Mouse (Mus musculus) heart, postnatal 0 days (tissue): ENCODE measurements at regions not wholly inside any gene's neighbourhood (a gene's known extent, or its start where the extent isn't known, plus 50 kb on each side); places are given as distances from the start of the nearest gene placed in this dataset.

ENCODE experiments used
- CTCF ChIP-seq: IDR thresholded peaks from 2 replicates; pipeline ENCODE4 v1.5.1; 2016; ENCODE audit warnings: antibody characterized with exemption, control low read depth, low read depth
- EP300 ChIP-seq: IDR thresholded peaks from 2 replicates; pipeline ENCODE4 v1.6.1; 2016; ENCODE audit warnings: antibody characterized with exemption, low read depth

DNA sequence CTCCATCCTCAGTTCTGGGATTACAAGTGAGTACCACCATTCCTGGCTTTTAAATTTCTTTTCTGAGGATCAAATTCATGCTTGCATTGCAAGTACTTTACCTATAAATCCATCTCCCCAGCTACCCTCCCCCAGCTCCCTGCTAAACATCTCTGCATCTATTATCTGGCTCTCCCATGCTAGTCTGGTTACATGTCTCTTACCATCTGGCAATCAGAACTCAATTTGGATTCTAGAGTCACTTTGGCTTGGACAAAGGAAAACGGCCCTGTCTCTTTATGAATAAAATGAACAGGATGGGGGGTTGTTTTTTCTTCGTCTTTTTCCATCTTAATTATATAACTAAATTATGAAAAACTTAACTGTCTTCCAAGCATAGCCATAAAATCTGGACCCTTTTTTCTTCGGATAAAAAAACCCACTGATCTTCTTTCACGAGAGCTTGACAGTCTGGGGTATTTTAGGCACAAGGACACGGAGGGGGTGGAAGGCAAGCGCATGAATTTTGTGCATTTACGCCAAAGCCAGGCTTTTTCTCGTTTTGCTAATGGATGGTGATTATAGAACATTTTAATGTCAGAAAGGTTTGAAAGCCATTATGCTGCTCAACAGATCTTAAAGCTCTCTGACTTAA, 151.6 kb downstream of the Cmpk2 start:
- TF ChIP-seq CTCF (no peak), EP300 (no peak)
